Mouse (Mus musculus) kidney, adult 2 months (tissue): ENCODE data around the gene Ctbp2.

Experiments used
- CTCF ChIP-seq: fragments of 200-500 bp; conservative IDR thresholded peaks from 2 replicates; pipeline ENCODE4 v1.5.1; 2011; ENCODE audit warnings: low read depth, mild to moderate bottlenecking, control low read depth, low read length, moderate library complexity, mixed read lengths; ENCODE audit not compliant: insufficient read depth, insufficient read length
- POLR2A ChIP-seq: fragments of 200-500 bp; IDR thresholded peaks from one replicate; pipeline ENCODE4 v1.6.1; 2011; ENCODE audit warnings: low read depth, low read length, control low read depth

DNA sequence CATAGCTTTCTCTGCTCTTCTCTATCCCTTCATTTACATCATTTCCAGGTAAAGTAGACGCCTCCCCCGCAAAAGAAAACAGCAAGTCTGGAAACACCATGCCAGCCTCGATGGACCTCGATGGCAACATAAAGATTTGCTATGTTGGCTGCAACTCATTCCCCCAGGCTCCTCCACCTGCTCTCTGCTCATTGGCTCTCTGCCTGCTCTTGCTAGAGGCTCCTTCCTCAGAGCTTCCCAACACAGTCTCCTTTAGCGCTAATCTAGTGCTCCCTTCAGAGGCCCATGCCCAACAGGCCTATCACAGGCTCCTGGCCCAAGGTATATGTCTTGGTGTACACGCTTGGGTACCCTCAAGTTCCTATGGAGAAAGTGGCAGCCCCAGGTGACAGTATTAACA is 64.0 kb downstream of the Ctbp2 start:
- TF ChIP-seq CTCF, result no peak
- no peak for TF ChIP-seq POLR2A
